Mouse (Mus musculus) 3T3-L1 (cell line): ENCODE results near the gene Asb8.

Source experiments
- DNase-seq: peaks from one replicate; pipeline ENCODE4 v3.0.0-alpha.2; 2015; ENCODE audit warnings: low read depth, low spot score

Gene Asb8

DNA sequence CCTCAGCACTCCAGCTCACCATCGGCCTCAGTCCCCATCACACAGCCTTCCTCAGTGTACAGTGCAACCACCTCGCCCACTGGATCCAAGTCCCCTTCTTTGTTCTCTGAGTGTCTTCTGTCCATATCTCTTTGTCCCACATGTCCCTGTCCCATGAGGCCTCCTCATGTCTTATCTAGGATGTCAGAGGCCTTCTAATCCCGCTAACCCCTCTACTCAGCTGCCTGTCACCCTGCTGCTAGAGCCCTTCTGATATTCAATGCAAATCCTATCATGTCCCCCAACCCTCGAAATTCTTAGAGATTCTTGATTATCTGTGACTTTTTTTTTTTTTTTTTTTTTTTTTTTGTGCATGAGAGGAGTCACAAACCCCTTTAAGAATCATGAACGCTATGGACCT, 49.1 kb downstream of the Asb8 start:
- no peak for DNase-seq

DNA sequence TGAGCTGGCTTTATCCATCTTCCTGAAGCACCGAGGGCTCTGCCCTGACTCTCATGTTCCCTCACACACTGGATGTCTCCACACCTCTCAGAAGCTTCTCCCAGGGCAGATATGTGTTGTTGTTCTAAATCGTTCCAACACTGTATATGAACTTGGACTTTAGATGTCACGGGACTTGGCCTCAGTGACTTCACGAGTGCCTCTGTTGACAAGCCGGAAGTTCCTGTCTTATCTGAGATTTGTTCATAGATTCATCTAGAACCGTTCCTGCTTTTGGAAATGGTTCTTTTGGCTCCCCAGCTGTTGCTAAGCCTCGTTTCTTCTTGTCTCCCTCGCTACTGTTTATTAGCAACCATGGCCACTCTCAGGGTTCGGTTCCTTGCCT, 49.7 kb downstream of the Asb8 start:
- DNase-seq, result no peak

DNA sequence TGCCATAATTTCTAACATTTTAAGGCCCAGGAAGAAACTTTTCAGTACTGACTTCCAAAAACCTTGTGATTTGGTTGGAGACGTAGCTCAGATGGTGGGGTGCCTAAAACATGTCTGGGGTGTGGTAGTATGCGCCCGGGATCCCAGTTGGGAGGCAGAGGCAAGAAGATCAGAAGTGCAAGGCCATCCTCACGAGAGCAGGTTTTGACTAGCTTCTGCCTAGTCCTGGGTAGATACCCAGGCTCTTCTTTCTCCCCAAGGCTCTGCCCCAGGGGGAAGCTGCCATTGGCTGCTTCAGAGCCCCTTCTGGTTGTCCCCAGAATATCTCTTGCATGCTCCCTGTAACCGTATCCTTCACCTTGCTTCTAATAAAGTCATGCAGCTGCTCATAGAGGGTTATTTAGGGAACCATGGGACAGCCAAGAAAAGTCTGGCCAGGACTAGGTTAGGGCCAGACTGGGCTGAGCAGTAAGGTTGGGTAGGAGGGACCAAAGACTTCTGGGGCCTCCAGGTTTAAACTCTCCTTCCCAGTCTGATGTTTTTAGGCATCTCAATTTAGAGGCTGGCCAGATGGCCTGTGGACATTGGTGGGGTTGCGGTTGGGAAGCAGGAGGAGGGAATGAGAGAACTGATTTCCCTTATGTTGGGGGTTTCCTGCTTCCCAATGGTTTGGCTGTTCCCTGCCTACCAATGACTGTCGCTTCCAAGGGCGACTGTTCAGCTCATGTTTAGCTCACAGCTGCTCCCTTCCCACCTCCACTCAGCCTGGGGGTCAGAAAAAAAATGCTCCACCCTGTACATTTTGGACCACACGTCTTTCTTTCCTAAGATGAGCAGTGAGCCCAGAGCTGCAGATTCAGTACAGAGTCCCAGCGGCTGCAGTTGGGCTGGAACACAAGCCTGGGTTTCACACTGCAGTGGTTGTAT, 50.3 kb downstream of the Asb8 start:
- DNase-seq, result no peak

- DNase-seq, result no peak
Measured at GRCm38 (mm10) chr15:98114098-98114851, 51.1 kb downstream of the Asb8 start.

DNA sequence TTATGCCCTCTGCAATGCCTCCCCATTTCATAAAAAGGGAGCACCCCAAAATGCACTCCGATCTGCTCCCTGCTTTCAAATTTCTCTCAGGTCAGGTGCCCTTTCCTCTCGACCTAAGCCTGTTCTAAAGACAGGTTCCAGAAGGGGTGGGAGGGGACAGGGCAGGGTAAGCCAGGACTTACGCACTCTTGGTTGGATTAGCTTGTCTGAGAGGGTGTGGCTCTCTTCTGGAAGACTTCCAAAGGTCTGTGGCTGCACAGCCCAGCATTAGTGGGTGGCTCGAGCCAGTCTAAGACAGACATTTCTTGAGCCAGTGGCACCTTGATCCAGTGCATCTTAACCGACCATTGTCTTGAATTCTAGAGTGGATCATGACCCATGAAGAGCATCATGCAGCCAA, 53.6 kb downstream of the Asb8 start:
- DNase-seq, result peak; percentile 67

- peak; percentile 91 for DNase-seq
Measured at GRCm38 (mm10) chr15:98108297-98109152, 56.9 kb downstream of the Asb8 start.

DNA sequence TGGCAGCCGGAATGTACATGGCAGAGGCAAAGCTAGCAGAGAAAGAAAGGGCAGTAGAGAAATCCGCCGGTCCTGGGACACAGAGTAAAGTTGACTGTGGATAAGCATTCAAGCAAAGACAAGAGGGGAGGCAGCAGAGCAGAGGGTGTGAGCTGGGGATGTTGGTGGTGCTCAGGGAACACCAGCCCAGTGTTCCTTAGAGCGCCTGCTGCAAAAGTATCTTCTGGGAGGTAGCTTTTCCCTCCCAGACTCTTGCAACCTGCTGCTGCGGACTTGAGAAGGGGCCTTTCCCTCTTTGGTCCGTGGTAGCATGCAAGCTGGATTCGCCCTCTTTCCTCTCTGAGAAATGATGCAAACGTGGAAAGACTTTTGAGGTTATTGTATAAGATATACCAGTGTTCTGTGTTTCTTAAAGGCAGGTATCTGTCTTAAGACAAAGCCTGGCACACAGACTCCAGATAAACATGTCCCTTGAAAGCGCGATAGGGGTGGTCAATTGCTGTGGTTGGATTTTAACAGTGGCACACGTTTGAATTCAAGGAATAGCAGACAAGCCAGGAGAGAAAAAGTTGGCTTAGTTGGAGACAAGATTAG, 57.6 kb downstream of the Asb8 start:
- no peak for DNase-seq

DNA sequence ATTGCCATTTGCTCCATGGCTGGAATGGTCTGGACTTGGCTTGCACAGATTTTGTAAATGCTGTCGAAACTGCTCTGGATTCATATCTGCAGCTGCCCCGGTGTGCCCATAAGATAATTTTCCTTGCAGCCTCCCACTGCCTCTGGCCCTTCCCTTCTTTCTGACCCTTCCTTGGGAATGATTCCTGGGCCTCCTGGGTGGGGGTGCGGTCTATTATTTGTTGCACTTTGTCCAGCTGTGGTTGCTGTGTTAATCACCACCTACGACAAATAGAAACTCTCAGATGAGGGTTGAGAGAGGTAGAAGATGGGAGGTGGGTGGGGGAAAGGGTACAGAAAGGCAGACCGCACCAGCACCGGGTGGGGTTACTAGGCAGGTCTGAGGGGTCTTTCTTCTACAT, 58.2 kb downstream of the Asb8 start:
- DNase-seq, result no peak

GRCm38 (mm10) chr15:98106506-98106905, 58.9 kb downstream of the Asb8 start:
- DNase-seq, result no peak

DNA sequence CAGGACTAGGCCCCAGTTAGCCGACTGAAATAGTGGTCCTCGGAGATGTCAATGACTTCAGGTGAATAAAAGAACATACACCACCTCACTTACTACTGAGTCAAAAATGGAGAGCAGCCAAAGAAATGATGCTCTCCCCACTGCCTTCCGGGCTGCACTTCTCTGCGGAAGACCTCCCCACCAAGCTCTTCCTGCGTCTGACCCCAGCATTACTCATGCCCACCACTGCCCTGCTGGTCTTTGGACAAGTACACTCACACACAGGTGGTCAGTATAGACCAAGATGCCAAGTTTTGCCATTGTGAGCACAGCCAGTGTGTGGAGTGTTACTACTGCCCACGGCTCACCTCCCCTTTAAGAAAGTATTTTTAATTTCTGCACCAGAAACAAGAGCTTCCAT, 63.0 kb downstream of the Asb8 start:
- DNase-seq, result no peak

GRCm38 (mm10) chr15:98098519-98098918, 66.9 kb downstream of the Asb8 start:
- DNase-seq, result no peak

GRCm38 (mm10) chr15:98096957-98097356, 68.5 kb downstream of the Asb8 start:
- DNase-seq, result no peak

DNA sequence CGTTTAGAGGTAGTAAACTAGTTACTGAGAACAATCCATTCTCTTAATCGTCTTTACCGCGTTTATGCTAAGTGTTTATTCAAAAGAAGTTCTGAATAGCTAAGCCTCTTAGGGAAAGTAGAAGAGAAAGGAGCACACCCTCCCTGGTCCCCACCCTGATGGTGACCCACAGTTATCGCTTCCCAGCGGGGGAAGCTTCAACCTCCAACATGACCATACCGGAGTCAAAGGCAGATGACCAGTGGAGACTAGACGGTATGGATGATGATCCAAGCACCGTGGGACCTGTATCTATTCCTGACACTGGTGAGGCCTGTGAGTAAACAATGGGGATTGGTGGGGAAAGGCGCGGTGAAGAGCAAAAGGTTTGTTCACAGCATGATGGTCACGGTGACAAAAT, 70.5 kb downstream of the Asb8 start:
- DNase-seq, result no peak

DNA sequence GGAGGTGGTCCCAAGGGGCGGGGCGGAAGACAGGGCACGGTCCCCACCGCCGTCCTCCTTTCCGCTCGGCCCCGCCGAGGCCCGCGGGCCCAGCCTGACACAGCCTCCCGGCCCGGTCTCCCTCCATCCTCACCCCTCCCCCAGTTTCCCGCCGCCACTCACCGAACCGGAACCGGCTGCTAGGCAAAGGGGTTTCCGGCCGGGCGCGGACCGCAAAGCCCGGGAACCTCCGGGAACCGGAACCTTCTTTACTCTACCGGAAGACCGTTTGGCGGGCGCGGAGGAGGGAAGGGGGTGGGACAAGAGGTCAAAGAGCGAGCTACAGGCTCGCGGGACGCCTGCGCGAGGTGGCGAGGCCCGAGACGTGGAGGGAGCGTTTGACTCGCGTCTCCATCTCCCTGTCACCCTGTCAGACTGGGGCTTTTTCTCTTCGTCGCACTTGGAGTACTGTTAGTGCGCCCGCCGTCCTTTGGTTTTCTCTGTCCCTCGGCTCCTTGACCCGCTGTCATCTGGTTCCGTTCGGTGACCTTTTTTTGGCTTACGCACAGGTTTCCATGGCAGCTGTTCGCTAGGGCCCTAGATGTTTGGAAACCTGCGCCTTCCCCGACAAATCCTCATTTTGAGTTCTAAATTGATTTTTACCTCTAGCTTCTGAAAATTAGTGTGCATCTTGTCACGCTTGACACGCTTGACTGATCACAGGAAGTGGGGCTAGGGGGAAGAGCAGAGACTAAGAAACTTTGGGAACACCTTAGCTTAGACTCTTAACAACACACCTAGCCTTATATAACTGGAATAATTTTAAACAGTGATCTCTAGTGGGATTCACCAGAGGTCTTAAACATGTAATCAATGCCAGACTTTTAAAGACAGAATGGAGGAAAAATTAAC, 72.1 kb downstream of the Asb8 start, which contains the start of gene Senp1:
Gene Senp1, minus strand, starts transcription at position 624 of the 891 bp plus-strand sequence.
- peak; percentile 91 for DNase-seq

DNA sequence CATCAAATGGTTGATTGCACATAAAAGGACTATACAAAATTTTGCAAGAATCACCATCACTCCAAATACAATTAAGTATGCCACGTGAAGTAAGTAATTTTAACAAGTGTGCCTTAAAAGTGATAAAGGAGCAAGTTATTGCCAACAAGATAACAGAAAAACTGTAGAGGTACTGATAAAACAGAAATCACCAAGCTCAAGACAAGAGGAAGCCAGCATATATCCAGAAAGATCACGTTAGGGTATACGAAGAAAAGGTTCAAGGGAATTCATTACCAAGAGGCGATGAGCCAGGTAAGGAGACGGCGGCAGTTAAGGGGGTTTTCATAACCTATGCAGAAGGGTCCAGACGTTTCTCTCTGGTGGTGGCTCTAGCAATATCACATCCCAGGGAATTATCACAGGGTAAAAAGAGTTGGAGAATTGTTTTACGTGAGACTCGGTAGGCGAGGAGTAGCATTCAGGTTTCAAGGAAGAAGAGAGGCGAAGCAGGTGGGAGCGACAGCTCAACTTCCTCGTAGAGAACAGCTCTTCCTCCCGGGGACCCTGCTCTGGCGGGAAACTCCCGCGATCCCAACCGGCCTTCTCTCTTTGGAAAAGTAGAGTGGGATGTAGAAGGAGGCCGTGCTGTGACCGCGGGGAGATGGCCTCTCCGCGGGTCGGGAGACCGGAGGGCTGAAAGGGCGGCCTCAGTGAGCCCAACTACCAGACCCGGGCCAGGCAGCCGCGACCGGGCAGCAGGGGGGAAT, 72.9 kb downstream of the Asb8 start, which contains the start of gene Pfkm:
Gene Pfkm, plus strand, starts transcription at position 218 of the 749 bp plus-strand sequence.
- DNase-seq, result peak; percentile 50

DNA sequence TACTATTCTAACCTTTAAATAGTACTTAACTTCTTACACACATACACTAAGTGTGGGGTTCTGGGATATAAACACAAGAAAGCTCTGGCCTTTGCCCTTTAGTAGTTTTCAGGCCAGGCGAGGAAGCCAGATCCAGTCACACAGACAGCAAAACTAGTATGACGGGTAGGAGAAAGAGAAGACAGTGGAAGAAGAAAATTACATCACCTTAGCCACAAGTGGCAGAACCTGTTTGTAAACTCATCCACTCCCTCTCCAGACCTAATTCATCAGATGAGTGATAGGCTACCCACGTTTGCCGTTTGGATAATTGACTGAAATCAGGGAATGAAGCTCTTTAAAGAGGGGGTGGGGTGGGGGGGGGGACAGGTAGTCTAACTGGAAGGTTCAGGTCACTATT, 73.6 kb downstream of the Asb8 start:
- no peak for DNase-seq

GRCm38 (mm10) chr15:98089421-98090183, 75.8 kb downstream of the Asb8 start:
- DNase-seq, result peak; percentile 72

GRCm38 (mm10) chr15:98088889-98089288, 76.5 kb downstream of the Asb8 start:
- no peak for DNase-seq
